Mouse (Mus musculus): ENCODE measurements around the gene Colgalt1. TPM values are rescaled to one million over a fixed set of nuclear protein-coding genes. Genes with fewer than 3 reads are reported as not detected.

Gene Colgalt1
- polyA plus RNA-seq, 1 experiment from 2014 or later = 67.2 TPM

DNA sequence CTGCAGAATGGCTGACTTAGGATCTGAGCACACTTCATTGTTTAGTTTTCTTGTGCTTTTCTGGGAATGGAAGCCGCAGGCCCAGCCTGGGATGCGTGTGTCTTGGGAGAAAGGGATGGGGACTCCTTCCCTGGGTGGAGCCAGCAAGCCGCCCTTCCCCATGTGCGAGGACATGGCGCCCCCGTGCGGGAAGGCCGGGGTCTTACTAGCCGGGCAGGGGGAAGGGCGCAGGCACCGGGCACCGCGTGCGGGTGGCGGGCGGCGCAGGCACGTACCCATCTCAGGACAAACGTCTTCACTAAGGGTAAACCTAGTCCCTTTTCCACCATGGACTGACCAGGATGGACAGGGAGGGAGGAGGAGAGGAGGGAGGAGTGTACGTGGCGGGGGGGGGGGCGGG is 22.4 kb downstream of the Colgalt1 start:
- Histone ChIP-seq H3K4me2 (replicated peaks) (no peak overlapping the region), H3K4me1 (peaks cover 17% of the 10 kb centered on the region), H3K36me3 (no peaks in the 10 kb centered on the region; the same call in 1 of the 2 replicates), H3K9ac (no peak overlapping the region), H3K4me3 (no peak overlapping the region), H3K27ac (no peak overlapping the region), H3K27me3 (replicated peaks) (peaks cover 61% of the 10 kb centered on the region), H3K9me3 (peaks cover 10% of the 10 kb centered on the region)
- 12% methylated on average over 18 of the region's 22 CpGs for WGBS
- ATAC-seq (ENCODE audit: low FRiP score, low read depth) = no peak

DNA sequence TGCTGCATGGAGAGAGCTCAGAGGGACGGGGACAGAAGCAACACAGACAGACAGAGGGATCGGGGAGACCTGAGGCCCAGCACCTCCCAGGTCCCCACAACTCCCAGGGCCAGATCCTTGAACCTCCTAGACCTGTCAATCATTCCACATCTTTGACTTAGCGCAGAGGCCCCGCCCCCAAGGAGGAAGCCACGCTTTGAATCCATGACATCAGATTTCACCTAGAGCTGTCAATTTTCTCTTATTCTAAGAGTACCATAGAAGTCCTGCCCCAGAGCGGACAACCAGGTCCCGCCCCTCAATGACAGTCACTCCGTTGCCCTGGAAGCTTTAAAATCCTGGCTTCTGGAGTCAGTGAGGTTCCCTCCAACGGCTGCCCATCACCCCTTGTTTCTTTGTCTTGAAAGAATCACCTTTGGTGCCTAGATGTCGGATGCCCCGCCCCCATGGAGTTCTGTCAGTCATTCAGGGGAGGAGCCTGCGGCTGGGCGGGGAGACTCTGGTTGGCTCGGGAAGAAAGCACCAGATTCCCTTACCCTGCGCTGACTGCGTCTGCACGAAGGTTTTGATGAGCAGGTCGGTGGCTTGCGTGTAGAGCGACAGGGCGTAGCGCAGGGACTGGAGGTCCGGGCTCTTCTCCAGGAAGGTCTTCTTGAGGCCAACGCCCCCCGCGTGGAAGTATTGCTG is 23.3 kb downstream of the Colgalt1 start:
- Histone ChIP-seq H3K36me3 (peaks cover 2% of the 10 kb centered on the region; the same call in 1 of the 2 replicates), H3K4me1 (peaks cover 13% of the 10 kb centered on the region), H3K9ac (no peak overlapping the region), H3K27ac (no peak overlapping the region), H3K9me3 (peaks cover 10% of the 10 kb centered on the region), H3K4me2 (replicated peaks) (peak overlapping the region; percentile 41), H3K27me3 (replicated peaks) (peaks cover 64% of the 10 kb centered on the region), H3K4me3 (no peak overlapping the region)
- WGBS = 3% methylated on average over 26 of the region's 26 CpGs
- 0 out of 2 replicates have a peak, but pooled peaks have one; percentile 17 for ATAC-seq (ENCODE audit: low FRiP score, low read depth)

DNA sequence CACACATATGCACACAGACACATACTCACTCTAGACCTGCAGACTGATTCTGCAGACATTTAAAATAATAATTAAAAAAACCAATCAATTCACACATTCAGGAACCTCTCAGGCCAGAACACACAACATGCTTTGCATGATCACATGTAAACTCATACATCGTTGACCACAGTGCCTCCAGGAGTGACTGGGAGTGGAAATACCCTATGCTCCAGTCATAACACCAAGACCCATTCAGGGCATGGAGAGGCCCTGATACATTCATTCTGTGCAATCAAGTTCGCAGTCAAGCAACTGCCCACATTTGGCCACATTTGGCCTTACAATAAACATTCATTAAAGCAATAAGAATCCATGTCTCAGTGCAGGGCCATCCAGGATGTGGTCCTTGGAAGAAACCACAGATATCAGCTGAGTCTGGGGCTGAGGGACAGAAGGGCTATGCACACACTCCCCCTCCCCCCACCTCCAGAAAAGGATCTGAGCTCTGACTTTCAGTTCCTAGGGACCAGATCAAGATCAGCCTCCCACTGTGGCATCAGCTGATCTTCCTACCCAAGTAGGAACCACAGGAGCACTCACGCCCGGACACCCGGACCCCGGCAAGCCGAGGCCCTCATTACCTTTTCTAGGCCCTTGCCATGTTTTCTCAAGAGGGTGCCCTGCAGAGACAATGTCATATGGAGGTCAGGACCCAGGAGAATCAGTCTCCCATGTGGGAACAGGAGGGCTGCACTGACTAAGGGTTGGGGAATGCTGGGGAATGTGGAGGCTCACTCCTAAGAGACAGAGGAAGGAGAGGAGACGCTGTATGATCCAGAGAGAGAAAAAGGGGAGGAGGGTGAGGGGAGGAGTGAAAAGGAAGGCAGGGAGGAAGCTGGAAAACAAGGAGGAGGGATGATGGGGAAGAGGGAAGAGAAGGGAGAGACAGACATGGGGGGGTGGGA is 26.6 kb downstream of the Colgalt1 start:
- ATAC-seq (ENCODE audit: low FRiP score, low read depth) = no peak
- H3K4me3 ChIP-seq = no peak overlapping the region
- H3K4me2 ChIP-seq (replicated peaks) = no peak overlapping the region
- H3K27ac ChIP-seq = no peak overlapping the region
- peaks cover 4% of the 10 kb centered on the region for H3K4me1 ChIP-seq
- H3K9ac ChIP-seq = no peak overlapping the region
- H3K27me3 ChIP-seq (replicated peaks) = peaks cover 50% of the 10 kb centered on the region
- peaks cover 10% of the 10 kb centered on the region for H3K9me3 ChIP-seq
- H3K36me3 ChIP-seq = peaks cover 17% of the 10 kb centered on the region; the same call in 1 of the 2 replicates
- 63% methylated on average over 8 of the region's 8 CpGs for WGBS

DNA sequence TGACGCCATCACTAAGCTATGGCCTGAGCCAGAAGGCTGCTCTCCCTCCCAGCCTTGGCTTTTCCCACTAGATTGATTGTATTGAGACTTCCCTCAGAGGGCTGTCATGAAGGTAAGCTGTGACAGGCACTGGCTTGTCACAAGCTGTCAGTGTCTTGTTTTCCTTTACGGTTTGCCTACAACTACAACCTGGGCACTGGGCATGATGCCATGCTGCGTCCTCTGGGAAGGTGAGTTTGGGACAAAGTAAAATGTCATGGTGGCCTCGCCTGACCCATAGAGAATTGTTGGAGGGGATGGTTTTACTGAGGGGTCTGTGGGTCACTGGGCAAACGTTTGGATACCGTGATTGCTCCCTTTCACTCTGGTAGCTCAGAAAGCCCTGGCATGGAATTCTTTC is 27.5 kb downstream of the Colgalt1 start:
- Histone ChIP-seq H3K9me3 (peaks cover 1% of the 10 kb centered on the region), H3K9ac (no peak overlapping the region), H3K36me3 (peaks cover 17% of the 10 kb centered on the region; the same call in 1 of the 2 replicates), H3K4me2 (replicated peaks) (no peak overlapping the region), H3K27me3 (replicated peaks) (peaks cover 46% of the 10 kb centered on the region), H3K4me3 (no peak overlapping the region), H3K4me1 (peaks cover 4% of the 10 kb centered on the region), H3K27ac (no peak overlapping the region)
- no peak for ATAC-seq (ENCODE audit: low FRiP score, low read depth)
- WGBS = 70% methylated on average over 6 of the region's 6 CpGs

DNA sequence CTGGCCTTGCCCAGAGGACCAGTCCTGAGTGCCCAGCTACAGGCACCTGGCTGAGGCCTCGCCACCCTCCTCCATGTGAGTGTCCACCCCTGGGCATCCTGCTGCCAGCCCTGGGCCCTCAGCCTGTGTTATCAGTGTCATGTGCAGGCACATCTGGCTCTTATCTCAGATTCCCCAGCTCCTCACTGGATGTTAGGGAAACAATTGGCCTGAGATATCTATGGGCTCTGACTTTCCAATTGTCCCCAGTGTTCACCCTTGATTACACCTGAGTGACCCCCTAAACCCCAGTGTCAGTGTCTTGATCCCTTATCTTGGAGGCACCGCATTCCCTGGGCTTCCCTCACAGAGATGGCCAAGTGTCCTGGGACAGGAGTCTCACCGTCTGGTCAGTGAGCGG is 28.5 kb downstream of the Colgalt1 start:
- Histone ChIP-seq H3K36me3 (peaks cover 18% of the 10 kb centered on the region; the same call in 1 of the 2 replicates), H3K9ac (no peak overlapping the region), H3K27me3 (replicated peaks) (peaks cover 36% of the 10 kb centered on the region), H3K27ac (no peak overlapping the region), H3K4me1 (peaks cover 3% of the 10 kb centered on the region), H3K9me3 (no peaks in the 10 kb centered on the region), H3K4me2 (replicated peaks) (no peak overlapping the region), H3K4me3 (no peak overlapping the region)
- ATAC-seq (ENCODE audit: low FRiP score, low read depth) = no peak
- 92% methylated on average over 4 of the region's 4 CpGs for WGBS

DNA sequence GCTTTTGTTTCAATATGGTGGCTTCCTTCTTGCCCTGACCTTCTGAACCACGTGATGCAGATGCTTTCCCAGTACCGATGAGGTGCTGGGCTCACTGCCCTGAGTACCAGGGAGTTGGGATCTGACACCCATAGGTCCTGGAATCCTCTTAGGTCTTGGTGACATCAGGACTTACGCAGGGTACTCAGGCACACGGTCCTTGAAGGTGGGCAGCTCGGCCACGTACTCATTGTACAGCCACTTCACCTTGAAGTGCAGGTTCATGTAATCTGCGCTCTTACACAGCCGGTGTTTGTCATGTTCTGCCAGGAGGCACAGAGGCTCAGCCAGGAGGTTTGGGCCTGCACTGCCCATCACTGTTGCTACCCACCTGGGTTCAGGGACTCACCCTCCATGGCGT is 34.7 kb downstream of the Colgalt1 start:
- H3K27ac ChIP-seq = no peak overlapping the region
- no peaks in the 10 kb centered on the region for H3K9me3 ChIP-seq
- H3K27me3 ChIP-seq (replicated peaks) = no peaks in the 10 kb centered on the region; the same call in none of the 2 replicates
- ATAC-seq (ENCODE audit: low FRiP score, low read depth) = no peak
- peaks cover 30% of the 10 kb centered on the region for H3K36me3 ChIP-seq
- H3K4me3 ChIP-seq = no peak overlapping the region
- no peak overlapping the region for H3K4me2 ChIP-seq (replicated peaks)
- no peak overlapping the region for H3K9ac ChIP-seq
- whole genome bisulfite sequencing = 84% methylated on average over 9 of the region's 9 CpGs
- no peaks in the 10 kb centered on the region for H3K4me1 ChIP-seq

DNA sequence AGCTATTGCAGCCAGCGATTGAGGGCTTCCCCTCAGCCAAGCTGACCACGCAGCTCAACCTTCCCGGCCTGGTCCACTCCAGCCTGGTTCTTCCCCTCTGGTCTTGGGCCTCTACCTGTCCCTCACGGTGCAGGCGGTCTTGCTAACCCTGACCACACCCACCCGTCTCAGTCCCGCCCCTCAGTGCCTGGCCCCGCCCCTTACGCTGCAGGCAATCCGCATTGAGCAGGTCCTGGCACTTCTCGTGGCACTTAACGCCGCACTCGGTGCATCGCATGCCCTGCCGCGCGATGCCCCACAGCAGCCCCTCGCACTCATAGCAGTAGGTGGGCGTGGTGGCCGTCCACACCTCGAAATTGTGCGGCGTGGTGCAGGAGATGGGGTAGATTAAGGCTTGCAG is 43.8 kb downstream of the Colgalt1 start:
- H3K9me3 ChIP-seq = no peaks in the 10 kb centered on the region
- H3K4me2 ChIP-seq (replicated peaks) = peak overlapping the region; percentile 36
- H3K4me1 ChIP-seq = 0 out of 2 replicates have a peak, but pooled peaks cover 9% of the 10 kb centered on the region
- H3K27me3 ChIP-seq (replicated peaks) = peaks cover 58% of the 10 kb centered on the region
- no peak overlapping the region for H3K9ac ChIP-seq
- no peak overlapping the region for H3K27ac ChIP-seq
- ATAC-seq (ENCODE audit: low FRiP score, low read depth) = 0 out of 2 replicates have a peak, but pooled peaks have one; percentile 18
- peaks cover 27% of the 10 kb centered on the region for H3K36me3 ChIP-seq
- no peak overlapping the region for H3K4me3 ChIP-seq
- WGBS = 2% methylated on average over 24 of the region's 24 CpGs

DNA sequence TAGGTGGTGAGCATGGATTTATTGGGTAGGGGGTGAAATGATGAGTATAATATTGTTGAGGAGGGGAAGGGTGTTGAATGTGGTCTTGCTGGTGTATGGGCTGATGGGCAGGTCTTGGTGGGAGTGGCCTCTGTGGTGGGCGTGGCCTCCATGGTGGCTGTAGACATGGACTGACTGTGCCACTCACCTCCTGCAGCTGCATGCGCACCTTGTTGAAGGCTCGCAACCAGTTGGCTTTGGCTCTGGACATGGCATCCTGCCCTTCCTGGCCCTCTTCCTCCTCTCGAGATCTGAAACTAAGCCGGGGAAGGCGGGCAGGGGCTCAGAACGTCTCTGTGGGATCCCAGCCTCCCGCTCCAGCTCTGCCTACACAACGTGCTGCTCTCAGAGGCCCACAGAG is 47.0 kb downstream of the Colgalt1 start:
- Histone ChIP-seq H3K4me3 (no peak overlapping the region), H3K9ac (no peak overlapping the region), H3K36me3 (peaks cover 13% of the 10 kb centered on the region; the same call in 1 of the 2 replicates), H3K27me3 (replicated peaks) (peaks cover 84% of the 10 kb centered on the region), H3K9me3 (no peaks in the 10 kb centered on the region), H3K27ac (no peak overlapping the region), H3K4me1 (0 out of 2 replicates have a peak, but pooled peaks cover 9% of the 10 kb centered on the region), H3K4me2 (replicated peaks) (no peak overlapping the region)
- no peak for ATAC-seq (ENCODE audit: low FRiP score, low read depth)
- 25% methylated on average over 9 of the region's 9 CpGs for WGBS

DNA sequence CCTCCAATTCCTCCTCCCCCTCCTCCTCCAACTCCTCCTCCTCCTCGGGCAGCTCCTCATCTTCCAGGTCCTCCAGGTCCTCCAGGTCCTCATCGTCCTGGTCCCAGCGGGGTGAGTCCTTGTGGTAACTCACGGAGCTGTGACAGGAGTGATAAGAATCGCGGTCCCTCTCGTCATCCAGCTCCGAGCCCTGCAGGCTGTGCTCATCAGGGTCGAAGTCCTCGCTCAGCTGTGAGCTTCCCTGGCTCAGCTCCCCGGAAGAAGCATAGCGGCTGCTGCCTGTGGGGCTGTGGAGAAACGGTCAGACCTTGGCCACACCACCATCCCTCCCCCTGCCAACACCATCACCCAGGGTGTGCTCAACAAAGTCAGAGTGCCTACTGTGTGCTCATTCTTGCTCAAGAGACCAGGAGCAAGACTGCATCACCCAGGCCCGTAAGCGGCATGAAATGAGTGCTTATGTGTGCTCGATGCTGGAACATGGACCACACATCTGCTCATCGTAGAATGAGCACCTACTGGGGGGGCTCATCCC is 47.8 kb downstream of the Colgalt1 start:
- Histone ChIP-seq H3K4me1 (0 out of 2 replicates have a peak, but pooled peaks cover 9% of the 10 kb centered on the region), H3K27ac (no peak overlapping the region), H3K4me3 (no peak overlapping the region), H3K36me3 (peaks cover 16% of the 10 kb centered on the region; the same call in 1 of the 2 replicates), H3K27me3 (replicated peaks) (peaks cover 86% of the 10 kb centered on the region), H3K9me3 (no peaks in the 10 kb centered on the region), H3K9ac (no peak overlapping the region), H3K4me2 (replicated peaks) (no peak overlapping the region)
- WGBS = 30% methylated on average over 17 of the region's 17 CpGs
- ATAC-seq (ENCODE audit: low FRiP score, low read depth) = no peak

DNA sequence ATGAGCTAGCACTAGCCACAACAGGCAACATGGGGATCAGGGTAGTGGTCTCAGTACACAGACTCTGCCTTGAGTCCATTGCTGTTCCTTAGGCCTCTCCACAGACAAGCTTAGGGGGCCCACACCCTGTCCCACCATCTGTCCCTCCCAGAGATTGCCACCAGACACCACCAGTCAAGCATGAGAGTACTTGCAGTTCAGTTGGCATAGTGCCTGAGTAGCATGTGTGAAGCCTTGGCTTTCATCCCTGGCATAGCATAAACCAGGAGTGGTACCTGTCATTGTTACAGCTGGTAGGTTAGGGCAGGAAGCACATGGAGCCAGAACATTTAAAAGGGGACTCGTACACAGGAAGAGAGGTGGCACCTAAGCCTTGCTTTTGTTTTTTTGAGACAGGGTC is 49.0 kb downstream of the Colgalt1 start:
- Histone ChIP-seq H3K27ac (no peak overlapping the region), H3K9ac (no peak overlapping the region), H3K36me3 (peaks cover 13% of the 10 kb centered on the region; the same call in 1 of the 2 replicates), H3K9me3 (no peaks in the 10 kb centered on the region), H3K27me3 (replicated peaks) (peaks cover 77% of the 10 kb centered on the region), H3K4me2 (replicated peaks) (no peak overlapping the region), H3K4me3 (no peak overlapping the region), H3K4me1 (0 out of 2 replicates have a peak, but pooled peaks cover 6% of the 10 kb centered on the region)
- ATAC-seq (ENCODE audit: low FRiP score, low read depth) = no peak
- WGBS = 73% methylated on average over 1 of the region's 1 CpGs

DNA sequence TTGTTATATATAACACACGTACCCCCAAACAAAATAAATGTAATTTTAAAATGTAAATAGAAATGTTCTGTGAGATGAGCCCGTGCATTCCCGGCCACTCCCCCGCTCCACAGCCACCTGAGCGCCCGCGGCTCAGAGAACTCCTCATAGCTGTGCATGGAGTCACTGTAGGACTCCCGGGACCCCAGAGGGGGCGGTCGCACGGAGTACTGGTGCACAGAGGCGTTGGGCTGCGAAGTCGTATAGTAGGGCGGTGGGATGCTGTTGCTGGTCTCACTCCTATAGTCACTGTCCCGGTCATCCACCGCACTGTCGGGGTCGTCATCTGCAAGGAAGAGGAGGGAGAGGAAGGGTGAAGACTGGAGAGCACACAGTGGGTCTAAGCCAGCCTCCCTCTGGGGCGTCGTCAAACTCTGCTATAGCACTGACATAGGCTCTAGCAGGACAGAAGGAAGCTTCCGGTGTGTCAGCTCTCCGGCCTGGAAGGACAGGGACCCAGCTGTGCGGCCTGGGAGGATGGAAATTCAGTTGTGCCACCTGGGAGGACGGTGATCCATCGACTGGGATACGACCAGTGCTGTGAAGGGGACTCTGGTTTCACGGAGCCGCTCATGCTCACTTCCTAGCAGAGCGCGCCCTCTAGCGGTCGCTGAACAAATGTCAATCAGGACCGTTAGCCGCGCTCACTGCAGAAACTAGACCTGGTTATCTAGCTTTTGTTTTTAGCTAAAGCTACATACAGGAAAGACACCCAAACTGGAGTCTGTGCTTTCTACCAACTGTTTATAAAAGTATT is 49.7 kb downstream of the Colgalt1 start:
- WGBS = 6% methylated on average over 36 of the region's 36 CpGs
- Histone ChIP-seq H3K9ac (no peak overlapping the region), H3K4me2 (replicated peaks) (0 out of 2 replicates have a peak overlapping the region, but pooled peaks have one; percentile 15), H3K9me3 (no peaks in the 10 kb centered on the region), H3K4me3 (no peak overlapping the region), H3K27ac (no peak overlapping the region), H3K4me1 (peaks cover 4% of the 10 kb centered on the region), H3K27me3 (replicated peaks) (peaks cover 69% of the 10 kb centered on the region), H3K36me3 (peaks cover 13% of the 10 kb centered on the region; the same call in 1 of the 2 replicates)
- peak; percentile 55 for ATAC-seq (ENCODE audit: low FRiP score, low read depth)

Data from neural tube, embryonic 12.5 days (tissue).